Mouse (Mus musculus) brain, embryonic 14.5 days (tissue): Measurements from ENCODE around the gene 1700012B09Rik.

Source experiments
- CTCF ChIP-seq: fragments of 200-500 bp; IDR thresholded peaks from 2 replicates; pipeline ENCODE4 v1.5.1; 2012; ENCODE audit warnings: inconsistent platforms, mild to moderate bottlenecking, moderate library complexity, borderline replicate concordance; ENCODE audit not compliant: insufficient read depth, insufficient read length; ENCODE audit errors: extremely low read depth
- POLR2A ChIP-seq: fragments of 200-500 bp; IDR thresholded peaks from 2 replicates; pipeline ENCODE4 v1.6.1; 2012; ENCODE audit warnings: mild to moderate bottlenecking, inconsistent platforms, borderline replicate concordance; ENCODE audit not compliant: poor library complexity, insufficient read depth, insufficient read length, severe bottlenecking; ENCODE audit errors: extremely low read depth

GRCm38 (mm10) chr9:14764765-14765164 is 6.1 kb downstream of the 1700012B09Rik start:
- TF ChIP-seq CTCF, result peak; percentile 68; the same call in 1 of the 2 replicates
- no peak for TF ChIP-seq POLR2A
